Mouse (Mus musculus) embryonic facial prominence, embryonic 14.5 days (tissue): ENCODE measurements around the gene Rere. TPM values are rescaled to one million over a fixed set of nuclear protein-coding genes. Genes with fewer than 3 reads are reported as not detected.

Experiments used
- ATAC-seq: fragments of 200-750 bp; cut with Nextera tagmentation; 2 replicates; pipeline ENCODE4 v1.8.0; 2017; ENCODE audit warnings: low read depth, moderate number of reproducible peaks, moderate TSS enrichment
- DNase-seq: peaks from one replicate; pipeline ENCODE4 v3.0.0-alpha.2; 2015; ENCODE audit warnings: low spot score
- H3K27ac ChIP-seq: fragments of 300-500 bp; sonication (generic); replicated peaks from 2 replicates; pipeline ENCODE4 v1.5.1; 2014; ENCODE audit warnings: low read depth, mild to moderate bottlenecking, low read length, moderate library complexity
- H3K27me3 ChIP-seq: fragments of 300-500 bp; sonication (generic); replicated peaks from 2 replicates; pipeline ENCODE4 v1.6.1; 2014; ENCODE audit warnings: low read length; ENCODE audit not compliant: control insufficient read depth, insufficient read depth
- H3K36me3 ChIP-seq: fragments of 300-500 bp; sonication (generic); 2 replicates; pipeline ENCODE4 v1.6.1; 2014; ENCODE audit warnings: low read length, mixed read lengths; ENCODE audit not compliant: control insufficient read depth, insufficient read depth
- H3K4me1 ChIP-seq: fragments of 300-500 bp; sonication (generic); 2 replicates; pipeline ENCODE4 v1.6.1; 2014; ENCODE audit warnings: antibody characterized with exemption, low read length; ENCODE audit not compliant: control insufficient read depth, insufficient read depth
- H3K4me2 ChIP-seq: fragments of 300-500 bp; sonication (generic); 2 replicates; pipeline ENCODE4 v1.6.1; 2014; ENCODE audit warnings: low read depth, mild to moderate bottlenecking, low read length, moderate library complexity, mixed read lengths
- H3K4me3 ChIP-seq: fragments of 300-500 bp; sonication (generic); 2 replicates; pipeline ENCODE4 v1.5.1; 2014; ENCODE audit warnings: low read depth, mild to moderate bottlenecking, low read length
- H3K9ac ChIP-seq: fragments of 300-500 bp; sonication (generic); 2 replicates; pipeline ENCODE4 v1.6.1; 2014; ENCODE audit warnings: low read depth, mild to moderate bottlenecking, low read length, moderate library complexity, mixed read lengths
- H3K9me3 ChIP-seq: fragments of 300-500 bp; sonication (generic); 2 replicates; pipeline ENCODE4 v1.6.1; 2016; ENCODE audit warnings: low read length; ENCODE audit not compliant: control insufficient read depth
- WGBS: fragments of 180-500 bp; shearing (Covaris S2); extraction: QIAGEN DNeasy Blood & Tissue Kit; methylation state at CpG from one replicate; pipeline ENCODE4 v1.1.7; 2014; 5-methylcytosine and 5-hydroxymethylcytosine counted together
- polyA plus RNA-seq: library from polyadenylated mRNA; unstranded; fragments of >200 nt; fragmentation: Nextera tagmentation; extraction: Ambion mirVana; gene quantifications from 2 replicates; pipeline ENCODE4 v1.2.1, GENCODE M21; 2014

Rere gene
- polyA plus RNA-seq, 1 experiment from 2014 or later, result 32.0 TPM

- no peak for DNase-seq
- Histone ChIP-seq H3K9me3 (no peaks in the 10 kb centered on the region), H3K36me3 (peaks cover 23% of the 10 kb centered on the region), H3K4me3 (no peak overlapping the region), H3K27me3 (no peaks in the 10 kb centered on the region), H3K4me2 (no peak overlapping the region), H3K27ac (no peak overlapping the region), H3K4me1 (no peaks in the 10 kb centered on the region), H3K9ac (no peak overlapping the region)
- 55% methylated on average over 11 of the region's 11 CpGs for WGBS
- ATAC-seq, result no peak
Measured at GRCm38 (mm10) chr4:150624214-150624823, 342.9 kb downstream of the Rere start.

GRCm38 (mm10) chr4:150624933-150625332 is 343.5 kb downstream of the Rere start:
- DNase-seq (no peak), ATAC-seq (no peak)

GRCm38 (mm10) chr4:150625425-150625824 is 344.0 kb downstream of the Rere start:
- H3K27me3 ChIP-seq, result no peaks in the 10 kb centered on the region
- no peak overlapping the region for H3K9ac ChIP-seq
- 65% methylated on average over 1 of the region's 1 CpGs for WGBS
- peak; percentile 66 for DNase-seq
- ATAC-seq, result peak; percentile 60; the same call in 1 of the 2 replicates
- H3K36me3 ChIP-seq, result peaks cover 16% of the 10 kb centered on the region
- H3K4me2 ChIP-seq, result no peak overlapping the region
- no peak overlapping the region for H3K27ac ChIP-seq
- H3K4me1 ChIP-seq, result no peaks in the 10 kb centered on the region
- no peaks in the 10 kb centered on the region for H3K9me3 ChIP-seq
- no peak overlapping the region for H3K4me3 ChIP-seq

More at GRCm38 (mm10) chr4:150624933-150625332, 343.5 kb downstream of the Rere start:
- 75% methylated on average over 4 of the region's 4 CpGs for whole genome bisulfite sequencing
- peaks cover 20% of the 10 kb centered on the region for H3K36me3 ChIP-seq
- H3K27ac ChIP-seq, result no peak overlapping the region
- no peak overlapping the region for H3K4me3 ChIP-seq
- H3K4me1 ChIP-seq, result no peaks in the 10 kb centered on the region
- H3K27me3 ChIP-seq, result no peaks in the 10 kb centered on the region
- H3K9ac ChIP-seq, result no peak overlapping the region
- H3K4me2 ChIP-seq, result no peak overlapping the region
- H3K9me3 ChIP-seq, result no peaks in the 10 kb centered on the region

GRCm38 (mm10) chr4:150625951-150626732 is 344.7 kb downstream of the Rere start:
- DNase-seq, result no peak
- no peaks in the 10 kb centered on the region for H3K9me3 ChIP-seq
- 36% methylated on average over 6 of the region's 6 CpGs for WGBS
- H3K36me3 ChIP-seq, result peaks cover 14% of the 10 kb centered on the region
- no peak overlapping the region for H3K4me3 ChIP-seq
- ATAC-seq, result no peak
- H3K27me3 ChIP-seq, result no peaks in the 10 kb centered on the region
- H3K9ac ChIP-seq, result no peak overlapping the region
- no peak overlapping the region for H3K27ac ChIP-seq
- H3K4me2 ChIP-seq, result no peak overlapping the region
- no peaks in the 10 kb centered on the region for H3K4me1 ChIP-seq

- no peak for ATAC-seq
- no peak overlapping the region for H3K27ac ChIP-seq
- no peak overlapping the region for H3K4me3 ChIP-seq
- no peaks in the 10 kb centered on the region for H3K27me3 ChIP-seq
- WGBS, result 81% methylated on average over 11 of the region's 11 CpGs
- DNase-seq, result no peak
- no peaks in the 10 kb centered on the region for H3K4me1 ChIP-seq
- no peak overlapping the region for H3K4me2 ChIP-seq
- no peaks in the 10 kb centered on the region for H3K9me3 ChIP-seq
- no peak overlapping the region for H3K9ac ChIP-seq
- H3K36me3 ChIP-seq, result no peaks in the 10 kb centered on the region
Measured at GRCm38 (mm10) chr4:150629266-150629665, 347.8 kb downstream of the Rere start.

GRCm38 (mm10) chr4:150635568-150635967 is 354.1 kb downstream of the Rere start:
- WGBS, result 80% methylated on average over 10 of the region's 10 CpGs
- Histone ChIP-seq H3K9me3 (no peaks in the 10 kb centered on the region), H3K4me2 (no peak overlapping the region), H3K9ac (no peak overlapping the region), H3K4me3 (no peak overlapping the region), H3K27ac (no peak overlapping the region), H3K4me1 (no peaks in the 10 kb centered on the region), H3K36me3 (no peaks in the 10 kb centered on the region), H3K27me3 (no peaks in the 10 kb centered on the region)
- DNase-seq (no peak), ATAC-seq (no peak)

- no peaks in the 10 kb centered on the region for H3K9me3 ChIP-seq
- no peak overlapping the region for H3K4me3 ChIP-seq
- H3K27me3 ChIP-seq, result no peaks in the 10 kb centered on the region
- H3K36me3 ChIP-seq, result no peaks in the 10 kb centered on the region
- H3K9ac ChIP-seq, result no peak overlapping the region
- no peaks in the 10 kb centered on the region for H3K4me1 ChIP-seq
- H3K4me2 ChIP-seq, result no peak overlapping the region
- no peak overlapping the region for H3K27ac ChIP-seq
- no peak for ATAC-seq
- 71% methylated on average over 6 of the region's 6 CpGs for WGBS
- DNase-seq, result no peak
Measured at GRCm38 (mm10) chr4:150636635-150637034, 355.2 kb downstream of the Rere start.

GRCm38 (mm10) chr4:150644299-150644698 is 362.9 kb downstream of the Rere start:
- WGBS, result 81% methylated on average over 9 of the region's 9 CpGs
- no peaks in the 10 kb centered on the region for H3K4me1 ChIP-seq
- H3K4me3 ChIP-seq, result no peak overlapping the region
- no peaks in the 10 kb centered on the region for H3K9me3 ChIP-seq
- H3K4me2 ChIP-seq, result no peak overlapping the region
- H3K9ac ChIP-seq, result no peak overlapping the region
- no peak for DNase-seq
- no peak overlapping the region for H3K27ac ChIP-seq
- H3K27me3 ChIP-seq, result no peaks in the 10 kb centered on the region
- H3K36me3 ChIP-seq, result no peaks in the 10 kb centered on the region
- no peak for ATAC-seq

- no peak overlapping the region for H3K4me3 ChIP-seq
- no peak for ATAC-seq
- H3K27me3 ChIP-seq, result peaks cover 22% of the 10 kb centered on the region
- no peak overlapping the region for H3K27ac ChIP-seq
- no peaks in the 10 kb centered on the region for H3K9me3 ChIP-seq
- H3K4me2 ChIP-seq, result no peak overlapping the region
- no peak overlapping the region for H3K9ac ChIP-seq
- H3K36me3 ChIP-seq, result no peaks in the 10 kb centered on the region
- no peaks in the 10 kb centered on the region for H3K4me1 ChIP-seq
- DNase-seq, result no peak
- WGBS, result 85% methylated on average over 5 of the region's 5 CpGs
Measured at GRCm38 (mm10) chr4:150649327-150649726, 367.9 kb downstream of the Rere start.
